Mouse (Mus musculus): ENCODE data around the gene Rchy1. TPM values are rescaled to one million over a fixed set of nuclear protein-coding genes. Genes with fewer than 3 reads are reported as not detected.
A peak's percentile ranks its signal among the peaks of the same experiment; 100 is the strongest.

The Rchy1 gene
- polyA plus RNA-seq, 1 experiment from 2014 or later, result 81.6 TPM

GRCm38 (mm10) chr5:91983490-91983889, 20.6 kb upstream of the Rchy1 start:
- H3K4me2 ChIP-seq, result no peak overlapping the region
- WGBS, result 78% methylated on average over 2 of the region's 2 CpGs
- no peak overlapping the region for H3K27ac ChIP-seq
- H3K4me3 ChIP-seq, result no peak overlapping the region
- H3K36me3 ChIP-seq, result no peaks in the 10 kb centered on the region
- H3K9me3 ChIP-seq, result no peaks in the 10 kb centered on the region
- no peak for ATAC-seq (ENCODE audit: low FRiP score)
- no peak overlapping the region for H3K9ac ChIP-seq
- H3K4me1 ChIP-seq (replicated peaks), result no peaks in the 10 kb centered on the region
- no peaks in the 10 kb centered on the region for H3K27me3 ChIP-seq

- Histone ChIP-seq H3K4me1 (replicated peaks) (no peaks in the 10 kb centered on the region), H3K36me3 (no peaks in the 10 kb centered on the region), H3K4me3 (no peak overlapping the region), H3K27me3 (no peaks in the 10 kb centered on the region), H3K9me3 (no peaks in the 10 kb centered on the region), H3K4me2 (no peak overlapping the region), H3K27ac (no peak overlapping the region), H3K9ac (no peak overlapping the region)
- WGBS, result 95% methylated on average over 11 of the region's 11 CpGs
- no peak for ATAC-seq (ENCODE audit: low FRiP score)
Measured at GRCm38 (mm10) chr5:91981176-91981840, 18.4 kb upstream of the Rchy1 start.

- Histone ChIP-seq H3K9ac (no peak overlapping the region), H3K9me3 (no peaks in the 10 kb centered on the region), H3K4me1 (replicated peaks) (no peaks in the 10 kb centered on the region), H3K27me3 (no peaks in the 10 kb centered on the region), H3K27ac (no peak overlapping the region), H3K36me3 (no peaks in the 10 kb centered on the region), H3K4me3 (no peak overlapping the region), H3K4me2 (no peak overlapping the region)
- no peak for ATAC-seq (ENCODE audit: low FRiP score)
- 91% methylated on average over 2 of the region's 2 CpGs for WGBS
Measured at GRCm38 (mm10) chr5:91977397-91977770, 14.5 kb upstream of the Rchy1 start.

GRCm38 (mm10) chr5:91976566-91977396, 13.9 kb upstream of the Rchy1 start:
- H3K9me3 ChIP-seq, result no peaks in the 10 kb centered on the region
- H3K4me3 ChIP-seq, result no peak overlapping the region
- H3K9ac ChIP-seq, result no peak overlapping the region
- no peak overlapping the region for H3K27ac ChIP-seq
- ATAC-seq (ENCODE audit: low FRiP score), result no peak
- H3K27me3 ChIP-seq, result no peaks in the 10 kb centered on the region
- no peak overlapping the region for H3K4me2 ChIP-seq
- no peaks in the 10 kb centered on the region for H3K4me1 ChIP-seq (replicated peaks)
- no peaks in the 10 kb centered on the region for H3K36me3 ChIP-seq
- 77% methylated on average over 10 of the region's 10 CpGs for WGBS

- no peak overlapping the region for H3K27ac ChIP-seq
- no peak overlapping the region for H3K4me3 ChIP-seq
- no peaks in the 10 kb centered on the region for H3K4me1 ChIP-seq (replicated peaks)
- H3K4me2 ChIP-seq, result no peak overlapping the region
- no peak for ATAC-seq (ENCODE audit: low FRiP score)
- no peaks in the 10 kb centered on the region for H3K27me3 ChIP-seq
- H3K9ac ChIP-seq, result no peak overlapping the region
- WGBS, result 89% methylated on average over 9 of the region's 9 CpGs
- H3K9me3 ChIP-seq, result no peaks in the 10 kb centered on the region
- no peaks in the 10 kb centered on the region; the same call in 1 of the 2 replicates for H3K36me3 ChIP-seq
Measured at GRCm38 (mm10) chr5:91975758-91976157, 12.9 kb upstream of the Rchy1 start.

GRCm38 (mm10) chr5:91974002-91974401, 11.1 kb upstream of the Rchy1 start:
- 93% methylated on average over 7 of the region's 7 CpGs for WGBS
- no peaks in the 10 kb centered on the region for H3K4me1 ChIP-seq (replicated peaks)

GRCm38 (mm10) chr5:91972046-91972445, 9.2 kb upstream of the Rchy1 start:
- no peak for ATAC-seq (ENCODE audit: low FRiP score)
- Histone ChIP-seq H3K9me3 (no peaks in the 10 kb centered on the region), H3K27ac (no peak overlapping the region), H3K27me3 (no peaks in the 10 kb centered on the region), H3K4me2 (no peak overlapping the region), H3K36me3 (no peaks in the 10 kb centered on the region; the same call in 1 of the 2 replicates), H3K4me1 (replicated peaks) (no peaks in the 10 kb centered on the region), H3K4me3 (no peak overlapping the region), H3K9ac (no peak overlapping the region)
- WGBS, result 93% methylated on average over 3 of the region's 3 CpGs

More at GRCm38 (mm10) chr5:91974002-91974401, 11.1 kb upstream of the Rchy1 start:
- Histone ChIP-seq H3K27me3 (no peaks in the 10 kb centered on the region), H3K27ac (no peak overlapping the region), H3K4me2 (no peak overlapping the region), H3K9ac (no peak overlapping the region), H3K9me3 (no peaks in the 10 kb centered on the region), H3K4me3 (no peak overlapping the region), H3K36me3 (no peaks in the 10 kb centered on the region; the same call in 1 of the 2 replicates)
- ATAC-seq (ENCODE audit: low FRiP score), result no peak

GRCm38 (mm10) chr5:91962259-91962638, 619 bp downstream of the Rchy1 start:
- under 1% methylated on average over 14 of the region's 14 CpGs for WGBS
- 0 out of 2 replicates have a peak, but pooled peaks have one; percentile 1 for ATAC-seq (ENCODE audit: low FRiP score)
- peaks cover 5% of the 10 kb centered on the region for H3K36me3 ChIP-seq
- peaks cover 24% of the 10 kb centered on the region for H3K4me1 ChIP-seq (replicated peaks)
- H3K27me3 ChIP-seq, result no peaks in the 10 kb centered on the region
- no peaks in the 10 kb centered on the region for H3K9me3 ChIP-seq
- H3K27ac ChIP-seq, result peak overlapping the region; percentile 99
- H3K4me2 ChIP-seq, result peak overlapping the region; percentile 60
- H3K9ac ChIP-seq, result peak overlapping the region; percentile 87
- H3K4me3 ChIP-seq, result peak overlapping the region; percentile 80

- Histone ChIP-seq H3K4me1 (replicated peaks) (peaks cover 24% of the 10 kb centered on the region), H3K27me3 (no peaks in the 10 kb centered on the region), H3K9me3 (no peaks in the 10 kb centered on the region), H3K4me3 (peak overlapping the region; percentile 80), H3K27ac (no peak overlapping the region), H3K36me3 (peaks cover 14% of the 10 kb centered on the region), H3K9ac (peak overlapping the region; percentile 87), H3K4me2 (peak overlapping the region; percentile 60)
- ATAC-seq (ENCODE audit: low FRiP score), result no peak
- whole genome bisulfite sequencing, result 91% methylated on average over 1 of the region's 1 CpGs
Measured at GRCm38 (mm10) chr5:91961370-91961769, 1.5 kb downstream of the Rchy1 start.

- WGBS, result 75% methylated on average over 3 of the region's 3 CpGs
- H3K27ac ChIP-seq, result no peak overlapping the region
- H3K27me3 ChIP-seq, result no peaks in the 10 kb centered on the region
- H3K4me1 ChIP-seq (replicated peaks), result peaks cover 24% of the 10 kb centered on the region
- no peak for ATAC-seq (ENCODE audit: low FRiP score)
- H3K9me3 ChIP-seq, result no peaks in the 10 kb centered on the region
- H3K4me2 ChIP-seq, result peak overlapping the region; percentile 60
- peak overlapping the region; percentile 12 for H3K4me3 ChIP-seq
- peaks cover 14% of the 10 kb centered on the region for H3K36me3 ChIP-seq
- peak overlapping the region; percentile 31 for H3K9ac ChIP-seq
Measured at GRCm38 (mm10) chr5:91960606-91961254, 2.1 kb downstream of the Rchy1 start.

- H3K4me2 ChIP-seq, result 0 out of 2 replicates have a peak overlapping the region, but pooled peaks have one; percentile 10
- peaks cover 24% of the 10 kb centered on the region for H3K4me1 ChIP-seq (replicated peaks)
- no peaks in the 10 kb centered on the region for H3K27me3 ChIP-seq
- H3K36me3 ChIP-seq, result peaks cover 15% of the 10 kb centered on the region
- WGBS, result 93% methylated on average over 1 of the region's 1 CpGs
- no peak overlapping the region for H3K9ac ChIP-seq
- no peaks in the 10 kb centered on the region for H3K9me3 ChIP-seq
- H3K27ac ChIP-seq, result no peak overlapping the region
- H3K4me3 ChIP-seq, result no peak overlapping the region
- ATAC-seq (ENCODE audit: low FRiP score), result no peak
Measured at GRCm38 (mm10) chr5:91959986-91960385, 2.9 kb downstream of the Rchy1 start.

GRCm38 (mm10) chr5:91959096-91959495, 3.8 kb downstream of the Rchy1 start:
- 94% methylated on average over 1 of the region's 1 CpGs for WGBS
- Histone ChIP-seq H3K9ac (no peak overlapping the region), H3K4me2 (no peak overlapping the region), H3K4me1 (replicated peaks) (peaks cover 24% of the 10 kb centered on the region), H3K4me3 (no peak overlapping the region), H3K9me3 (no peaks in the 10 kb centered on the region), H3K27me3 (no peaks in the 10 kb centered on the region), H3K27ac (no peak overlapping the region), H3K36me3 (peaks cover 20% of the 10 kb centered on the region)
- no peak for ATAC-seq (ENCODE audit: low FRiP score)

Measured in hindbrain, embryonic 13.5 days (tissue).